Mouse (Mus musculus): ENCODE data around the gene Krt39. TPM values are rescaled to one million over a fixed set of nuclear protein-coding genes. Genes with fewer than 3 reads are reported as not detected.

Gene Krt39
- polyA plus RNA-seq, 1 experiment from 2014 or later = not detected

DNA sequence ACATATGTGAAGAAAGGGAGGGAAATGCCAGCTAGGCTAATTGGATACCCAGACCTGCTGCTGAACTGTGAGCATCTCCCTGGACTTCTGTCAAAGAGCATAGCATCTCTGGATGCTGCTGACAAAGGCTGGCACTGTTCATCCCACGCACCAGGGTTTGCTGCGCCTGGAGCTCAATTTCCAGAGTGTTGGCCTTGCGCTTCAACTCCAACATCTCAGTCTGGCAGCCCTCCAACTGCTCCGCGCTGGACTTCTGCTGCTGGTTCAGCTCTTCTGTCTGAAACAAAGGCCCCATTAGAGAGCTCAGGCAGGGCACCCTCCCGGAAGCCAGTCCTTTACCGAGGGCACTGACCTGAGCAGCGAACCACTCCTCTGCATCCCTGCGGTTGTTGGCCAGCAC is 18.6 kb upstream of the Krt39 start:
- H3K27me3 ChIP-seq (ENCODE audit: control insufficient read depth, insufficient read depth, low read length) = no peaks in the 10 kb centered on the region
- peak overlapping the region; percentile 16 for H3K4me2 ChIP-seq (replicated peaks)
- no peaks in the 10 kb centered on the region for H3K36me3 ChIP-seq (replicated peaks; ENCODE audit: control insufficient read depth, insufficient read depth)
- ATAC-seq (ENCODE audit: low FRiP score) (no peak), DNase-seq (ENCODE audit: low spot score) (peak; percentile 58)
- H3K4me1 ChIP-seq (replicated peaks; ENCODE audit: control insufficient read depth, insufficient read depth, low read length) = no peaks in the 10 kb centered on the region
- WGBS = 53% methylated on average over 9 of the region's 9 CpGs
- H3K4me3 ChIP-seq (replicated peaks; ENCODE audit: low read length) = no peak overlapping the region
- H3K9me3 ChIP-seq (ENCODE audit: control insufficient read depth, low read length) = no peaks in the 10 kb centered on the region
- H3K9ac ChIP-seq = no peak overlapping the region
- no peak overlapping the region for H3K27ac ChIP-seq

GRCm38 (mm10) chr11:99514098-99514497 is 7.0 kb downstream of the Krt39 start:
- Histone ChIP-seq H3K27ac (no peak overlapping the region), H3K4me2 (replicated peaks) (no peak overlapping the region), H3K4me1 (replicated peaks; ENCODE audit: control insufficient read depth, insufficient read depth, low read length) (no peaks in the 10 kb centered on the region), H3K4me3 (replicated peaks; ENCODE audit: low read length) (no peak overlapping the region), H3K36me3 (replicated peaks; ENCODE audit: control insufficient read depth, insufficient read depth) (no peaks in the 10 kb centered on the region), H3K9ac (no peak overlapping the region), H3K9me3 (ENCODE audit: control insufficient read depth, low read length) (no peaks in the 10 kb centered on the region), H3K27me3 (ENCODE audit: control insufficient read depth, insufficient read depth, low read length) (no peaks in the 10 kb centered on the region)
- 90% methylated on average over 8 of the region's 8 CpGs for WGBS
- no peak for ATAC-seq (ENCODE audit: low FRiP score)
- DNase-seq (ENCODE audit: low spot score) = no peak

DNA sequence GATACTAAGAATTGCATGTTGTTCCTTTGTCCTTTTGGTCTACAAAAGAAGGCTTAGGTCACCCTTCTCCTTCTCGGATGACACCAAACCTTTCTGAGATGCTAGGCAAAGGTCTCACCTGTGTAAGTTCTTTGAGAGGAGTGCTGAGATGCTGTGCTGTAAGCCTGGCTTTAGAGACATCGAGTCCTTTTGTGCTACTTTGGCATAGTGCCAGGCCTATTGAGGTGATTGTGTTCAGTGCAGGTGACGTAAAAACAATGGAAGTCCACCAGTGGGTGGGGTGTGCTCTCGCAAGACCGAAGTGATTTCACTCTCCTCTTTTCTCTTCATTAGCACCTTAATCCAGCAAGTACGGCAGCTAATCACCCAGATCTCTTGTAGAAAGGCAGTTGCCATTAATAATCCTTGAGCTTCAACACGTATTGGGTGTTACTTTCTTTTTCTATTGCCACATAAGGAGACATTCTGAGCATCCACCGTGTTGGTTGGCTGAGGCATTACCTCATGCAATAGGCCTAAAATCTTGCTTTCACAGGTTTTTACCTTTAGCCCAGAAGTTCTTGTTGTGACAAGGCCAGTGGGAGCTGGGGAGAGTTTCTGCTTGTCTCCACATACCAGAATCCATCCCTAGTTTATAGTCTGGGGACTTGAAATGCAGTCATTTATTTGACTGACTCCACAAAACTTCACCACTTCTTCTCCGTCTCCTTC is 20.9 kb downstream of the Krt39 start:
- Histone ChIP-seq H3K4me2 (replicated peaks) (no peak overlapping the region), H3K9ac (no peak overlapping the region), H3K4me3 (replicated peaks; ENCODE audit: low read length) (no peak overlapping the region), H3K27me3 (ENCODE audit: control insufficient read depth, insufficient read depth, low read length) (no peaks in the 10 kb centered on the region), H3K4me1 (replicated peaks; ENCODE audit: control insufficient read depth, insufficient read depth, low read length) (no peaks in the 10 kb centered on the region), H3K27ac (no peak overlapping the region), H3K9me3 (ENCODE audit: control insufficient read depth, low read length) (no peaks in the 10 kb centered on the region), H3K36me3 (replicated peaks; ENCODE audit: control insufficient read depth, insufficient read depth) (no peaks in the 10 kb centered on the region)
- no peak for ATAC-seq (ENCODE audit: low FRiP score)
- no peak for DNase-seq (ENCODE audit: low spot score)
- 85% methylated on average over 9 of the region's 9 CpGs for WGBS

DNA sequence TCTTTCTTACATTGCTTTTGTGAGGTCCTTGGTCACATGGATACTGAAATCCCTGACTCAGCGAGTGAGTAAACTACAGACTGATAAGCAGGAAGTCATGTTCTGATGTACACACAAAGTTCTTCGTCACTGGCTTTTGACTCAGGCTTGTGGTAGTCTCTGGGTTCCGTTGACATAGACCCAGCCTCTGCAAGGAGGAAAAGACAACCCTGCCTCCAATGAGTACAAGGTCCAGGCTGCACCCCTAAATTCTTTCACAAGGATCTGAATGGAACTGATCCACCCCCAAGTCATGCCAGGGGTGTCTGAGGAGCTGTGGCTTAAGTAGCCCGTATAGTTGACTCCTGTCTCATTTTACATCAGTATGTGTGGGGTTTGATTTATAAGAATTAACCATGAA is 24.7 kb downstream of the Krt39 start:
- no peak overlapping the region for H3K9ac ChIP-seq
- H3K9me3 ChIP-seq (ENCODE audit: control insufficient read depth, low read length) = no peaks in the 10 kb centered on the region
- H3K4me1 ChIP-seq (replicated peaks; ENCODE audit: control insufficient read depth, insufficient read depth, low read length) = no peaks in the 10 kb centered on the region
- DNase-seq (ENCODE audit: low spot score) = no peak
- 93% methylated on average over 4 of the region's 4 CpGs for WGBS
- no peaks in the 10 kb centered on the region for H3K27me3 ChIP-seq (ENCODE audit: control insufficient read depth, insufficient read depth, low read length)
- no peak overlapping the region for H3K4me2 ChIP-seq (replicated peaks)
- ATAC-seq (ENCODE audit: low FRiP score) = no peak
- H3K4me3 ChIP-seq (replicated peaks; ENCODE audit: low read length) = no peak overlapping the region
- no peaks in the 10 kb centered on the region for H3K36me3 ChIP-seq (replicated peaks; ENCODE audit: control insufficient read depth, insufficient read depth)
- H3K27ac ChIP-seq = no peak overlapping the region

DNA sequence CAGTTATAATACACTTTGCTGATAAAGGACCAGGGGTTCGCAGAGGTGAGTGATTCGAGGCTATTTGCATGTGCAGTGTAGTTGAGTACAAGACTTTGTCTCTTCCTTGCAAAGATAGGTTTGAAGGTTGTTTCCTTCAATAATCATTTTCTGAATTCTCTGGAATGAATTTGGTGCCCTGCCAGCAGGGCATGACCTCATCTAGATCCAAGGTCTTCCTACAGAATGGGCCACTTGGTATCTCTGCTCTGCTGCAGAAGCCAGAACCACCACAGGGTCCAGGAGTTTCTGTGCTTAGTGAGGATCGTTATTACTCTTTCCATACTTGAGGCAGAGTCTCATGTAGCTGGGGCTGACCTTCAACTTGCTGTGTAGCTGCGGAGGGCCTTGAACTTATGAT is 26.4 kb downstream of the Krt39 start:
- DNase-seq (ENCODE audit: low spot score) (no peak), ATAC-seq (ENCODE audit: low FRiP score) (no peak)
- WGBS = 89% methylated on average over 4 of the region's 4 CpGs
- Histone ChIP-seq H3K4me1 (replicated peaks; ENCODE audit: control insufficient read depth, insufficient read depth, low read length) (no peaks in the 10 kb centered on the region), H3K4me3 (replicated peaks; ENCODE audit: low read length) (no peak overlapping the region), H3K4me2 (replicated peaks) (no peak overlapping the region), H3K27ac (no peak overlapping the region), H3K27me3 (ENCODE audit: control insufficient read depth, insufficient read depth, low read length) (no peaks in the 10 kb centered on the region), H3K9ac (no peak overlapping the region), H3K36me3 (replicated peaks; ENCODE audit: control insufficient read depth, insufficient read depth) (no peaks in the 10 kb centered on the region), H3K9me3 (ENCODE audit: control insufficient read depth, low read length) (no peaks in the 10 kb centered on the region)

GRCm38 (mm10) chr11:99493574-99493850 is 27.6 kb downstream of the Krt39 start:
- H3K9me3 ChIP-seq (ENCODE audit: control insufficient read depth, low read length) = no peaks in the 10 kb centered on the region
- no peaks in the 10 kb centered on the region for H3K4me1 ChIP-seq (replicated peaks; ENCODE audit: control insufficient read depth, insufficient read depth, low read length)
- H3K4me3 ChIP-seq (replicated peaks; ENCODE audit: low read length) = no peak overlapping the region
- ATAC-seq (ENCODE audit: low FRiP score) (no peak), DNase-seq (ENCODE audit: low spot score) (no peak)
- H3K36me3 ChIP-seq (replicated peaks; ENCODE audit: control insufficient read depth, insufficient read depth) = no peaks in the 10 kb centered on the region
- no peak overlapping the region for H3K9ac ChIP-seq
- H3K27ac ChIP-seq = no peak overlapping the region
- 64% methylated on average over 5 of the region's 5 CpGs for WGBS
- no peaks in the 10 kb centered on the region for H3K27me3 ChIP-seq (ENCODE audit: control insufficient read depth, insufficient read depth, low read length)
- H3K4me2 ChIP-seq (replicated peaks) = no peak overlapping the region

GRCm38 (mm10) chr11:99492733-99493573 is 28.2 kb downstream of the Krt39 start, which contains the start of gene Krt23:
Gene Krt23, minus strand, starts transcription at chr11:99493137.
- 90% methylated on average over 22 of the region's 22 CpGs for WGBS
- no peaks in the 10 kb centered on the region for H3K4me1 ChIP-seq (replicated peaks; ENCODE audit: control insufficient read depth, insufficient read depth, low read length)

DNA sequence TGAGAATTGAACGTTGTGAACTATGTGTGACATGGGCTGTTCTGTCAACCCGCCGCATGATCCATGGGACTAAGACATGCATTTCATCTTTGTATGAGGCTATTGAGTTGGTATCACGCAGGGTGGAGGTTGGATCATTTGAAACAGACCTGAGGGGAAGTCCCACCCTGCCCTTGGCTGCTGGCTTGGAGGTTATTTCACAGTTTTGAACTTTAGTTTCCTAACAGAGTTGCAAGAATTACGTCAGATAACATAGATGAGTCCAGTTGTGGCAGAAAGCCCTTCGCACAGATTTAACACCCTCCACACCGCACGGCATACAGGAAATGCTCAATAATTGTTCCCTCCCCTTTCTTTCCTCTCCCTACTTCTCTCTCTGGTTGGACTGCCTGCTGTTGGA is 30.1 kb downstream of the Krt39 start:
- Histone ChIP-seq H3K9me3 (ENCODE audit: control insufficient read depth, low read length) (no peaks in the 10 kb centered on the region), H3K27me3 (ENCODE audit: control insufficient read depth, insufficient read depth, low read length) (no peaks in the 10 kb centered on the region), H3K9ac (no peak overlapping the region), H3K4me1 (replicated peaks; ENCODE audit: control insufficient read depth, insufficient read depth, low read length) (no peaks in the 10 kb centered on the region), H3K4me3 (replicated peaks; ENCODE audit: low read length) (no peak overlapping the region), H3K4me2 (replicated peaks) (no peak overlapping the region), H3K27ac (no peak overlapping the region), H3K36me3 (replicated peaks; ENCODE audit: control insufficient read depth, insufficient read depth) (no peaks in the 10 kb centered on the region)
- ATAC-seq (ENCODE audit: low FRiP score) (no peak), DNase-seq (ENCODE audit: low spot score) (no peak)
- 90% methylated on average over 8 of the region's 8 CpGs for WGBS

More at GRCm38 (mm10) chr11:99492733-99493573, 28.2 kb downstream of the Krt39 start, which contains the start of gene Krt23:
- Histone ChIP-seq H3K27ac (no peak within 1 kb of the TSS), H3K36me3 (replicated peaks; ENCODE audit: control insufficient read depth, insufficient read depth) (no peaks in the 10 kb centered on the region), H3K4me2 (replicated peaks) (no peak within 1 kb of the TSS), H3K9me3 (ENCODE audit: control insufficient read depth, low read length) (no peaks in the 10 kb centered on the region), H3K27me3 (ENCODE audit: control insufficient read depth, insufficient read depth, low read length) (no peaks in the 10 kb centered on the region), H3K4me3 (replicated peaks; ENCODE audit: low read length) (no peak within 1 kb of the TSS), H3K9ac (no peak within 1 kb of the TSS)
- DNase-seq (ENCODE audit: low spot score) (no peak), ATAC-seq (ENCODE audit: low FRiP score) (no peak)

DNA sequence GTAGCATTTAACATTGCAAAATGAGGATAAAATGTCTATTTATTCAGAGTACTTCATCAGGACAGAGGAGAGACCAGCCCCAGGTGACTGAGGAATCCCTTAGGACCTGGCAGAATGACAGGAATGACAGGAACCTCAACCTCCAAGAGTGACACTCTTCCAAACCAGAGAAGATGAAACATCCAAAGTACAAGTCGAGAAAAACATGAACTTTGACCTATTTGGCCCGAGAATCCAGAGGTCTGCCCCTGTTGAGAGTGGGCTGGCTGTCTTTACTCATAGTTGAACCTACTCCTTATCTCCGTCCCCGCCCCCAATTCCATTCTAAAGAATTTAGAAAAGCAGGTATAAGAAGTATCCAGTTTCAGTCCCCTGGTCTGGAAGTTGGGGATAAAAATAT is 30.5 kb downstream of the Krt39 start:
- no peaks in the 10 kb centered on the region for H3K27me3 ChIP-seq (ENCODE audit: control insufficient read depth, insufficient read depth, low read length)
- 79% methylated on average over 4 of the region's 4 CpGs for WGBS
- H3K9me3 ChIP-seq (ENCODE audit: control insufficient read depth, low read length) = no peaks in the 10 kb centered on the region
- H3K27ac ChIP-seq = no peak overlapping the region
- no peaks in the 10 kb centered on the region for H3K4me1 ChIP-seq (replicated peaks; ENCODE audit: control insufficient read depth, insufficient read depth, low read length)
- H3K36me3 ChIP-seq (replicated peaks; ENCODE audit: control insufficient read depth, insufficient read depth) = no peaks in the 10 kb centered on the region
- ATAC-seq (ENCODE audit: low FRiP score) (no peak), DNase-seq (ENCODE audit: low spot score) (no peak)
- no peak overlapping the region for H3K9ac ChIP-seq
- no peak overlapping the region for H3K4me3 ChIP-seq (replicated peaks; ENCODE audit: low read length)
- H3K4me2 ChIP-seq (replicated peaks) = no peak overlapping the region

Data from hindbrain, embryonic 14.5 days (tissue).